Mouse (Mus musculus) splenic B cell, adult 2 months (primary cell): Measurements from ENCODE around the gene Elovl2.
"Not testable (repeated sequence)": the region's sequence is repeated elsewhere in the genome, so short reads cannot be mapped to it uniquely, and the experiment has no call there.

Source experiments
- DNase-seq: peaks from one replicate; pipeline ENCODE4 v3.0.0-alpha.2; 2011; ENCODE audit warnings: low read depth, low spot score
- H3K27me3 ChIP-seq: 2 replicates; pipeline ENCODE4 v1.6.1; 2012; ENCODE audit warnings: mild to moderate bottlenecking, low read length, moderate library complexity, mixed read lengths; ENCODE audit not compliant: control insufficient read depth, poor library complexity, insufficient read depth, severe bottlenecking
- H3K36me3 ChIP-seq: 2 replicates; pipeline ENCODE4 v1.6.1; 2012; ENCODE audit warnings: mild to moderate bottlenecking, low read length, moderate library complexity, mixed read lengths; ENCODE audit not compliant: control insufficient read depth, poor library complexity, insufficient read depth, severe bottlenecking

The Elovl2 gene

DNA sequence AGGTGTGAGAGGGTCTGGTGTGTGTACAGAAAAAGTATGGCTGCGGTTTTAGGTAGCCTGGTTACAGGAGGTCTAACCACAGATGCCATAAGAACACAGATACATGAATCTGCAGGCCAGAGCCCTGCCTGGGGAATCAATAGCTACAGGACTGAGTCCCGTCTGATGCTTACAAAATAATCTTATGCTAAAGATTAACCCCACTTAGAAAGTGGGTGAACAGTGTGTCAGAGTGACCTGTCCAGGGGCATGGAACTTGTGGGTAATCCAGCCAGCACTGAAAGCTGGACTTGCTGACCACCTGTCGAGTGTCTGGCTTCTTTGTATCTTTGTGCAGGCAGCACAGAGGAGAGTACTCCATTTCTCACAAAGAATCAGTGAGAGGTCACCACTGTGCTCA, 4.0 kb downstream of the Elovl2 start:
- Histone ChIP-seq H3K27me3 (peaks cover 6% of the 10 kb centered on the region), H3K36me3 (no peaks in the 10 kb centered on the region)
- DNase-seq = no peak

DNA sequence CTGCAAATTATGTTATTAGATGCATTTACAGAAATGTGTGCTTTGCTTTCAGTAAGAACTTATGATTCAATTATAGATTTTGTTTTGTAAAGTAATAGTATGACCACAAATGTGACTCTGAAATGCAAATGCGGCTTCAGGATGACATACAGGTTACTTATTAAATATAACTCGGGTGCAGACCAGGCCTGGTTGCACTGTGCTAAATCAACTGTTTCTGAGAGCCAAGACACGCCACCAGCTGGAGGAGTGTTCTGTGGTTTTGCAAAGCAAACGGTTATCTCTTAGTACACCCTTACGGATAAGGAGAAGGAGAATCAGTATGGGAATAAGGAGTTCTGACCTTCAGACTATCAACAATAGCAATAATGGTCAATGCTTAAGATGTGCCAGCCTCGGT, 4.5 kb downstream of the Elovl2 start:
- no peaks in the 10 kb centered on the region for H3K36me3 ChIP-seq
- no peak for DNase-seq
- H3K27me3 ChIP-seq = peaks cover 2% of the 10 kb centered on the region; the same call in 1 of the 2 replicates

DNA sequence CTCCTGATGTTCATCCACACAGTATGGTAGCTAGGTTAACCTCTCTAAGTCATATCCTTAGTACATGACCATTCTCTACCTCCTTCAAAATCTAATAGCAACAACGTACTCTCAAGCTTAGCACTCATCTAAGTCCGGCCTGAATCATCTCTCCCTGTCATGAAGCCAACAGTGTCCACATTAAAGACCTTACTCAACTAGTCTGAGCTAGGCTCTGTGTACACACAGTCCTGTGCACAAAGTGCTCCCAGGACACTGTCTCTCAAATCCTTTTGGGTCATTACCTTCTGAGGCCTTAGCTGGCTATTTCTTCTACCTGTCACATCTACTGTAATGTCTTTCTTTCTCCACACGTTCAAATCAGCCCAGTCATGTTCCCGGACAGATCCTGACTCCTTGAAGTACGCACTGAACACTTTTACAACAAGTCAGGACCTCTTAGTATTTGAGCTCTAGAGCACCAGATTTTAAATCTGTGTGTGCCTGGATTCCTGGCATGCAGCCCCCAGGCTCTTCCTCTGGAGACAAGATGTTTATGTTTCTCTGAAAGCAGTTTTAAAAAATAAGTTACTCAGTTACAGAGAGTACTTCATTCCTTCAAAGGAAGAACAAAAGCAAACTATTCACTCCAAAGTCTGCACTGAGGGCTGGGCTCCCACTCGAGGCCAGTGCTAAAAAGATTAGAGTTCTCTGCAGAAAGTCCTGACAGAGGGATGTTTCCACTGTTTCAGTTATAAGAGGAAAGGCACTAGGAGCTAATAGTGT, 7.5 kb downstream of the Elovl2 start:
- no peaks in the 10 kb centered on the region for H3K36me3 ChIP-seq
- DNase-seq = no peak
- H3K27me3 ChIP-seq = no peaks in the 10 kb centered on the region

DNA sequence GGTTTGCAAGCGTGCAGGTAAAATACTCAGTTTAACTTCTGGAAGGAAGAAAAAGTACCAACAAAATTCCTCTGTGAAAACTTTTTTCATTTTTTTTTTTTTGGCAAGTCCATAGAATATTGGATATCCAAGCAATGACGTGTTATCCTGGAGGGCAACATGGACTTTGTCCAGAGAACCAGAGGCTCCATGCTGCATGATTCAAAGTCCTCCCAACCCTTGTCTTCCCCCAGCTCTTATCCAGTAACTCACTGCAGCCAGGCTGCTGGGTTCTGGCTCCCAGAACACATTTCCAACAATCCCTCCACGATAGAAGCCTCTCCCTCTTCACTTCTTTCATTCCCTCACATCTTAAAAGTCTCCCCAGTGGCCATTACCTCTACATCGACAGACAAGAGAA, 8.9 kb downstream of the Elovl2 start:
- Histone ChIP-seq H3K36me3 (no peaks in the 10 kb centered on the region), H3K27me3 (no peaks in the 10 kb centered on the region)
- no peak for DNase-seq

DNA sequence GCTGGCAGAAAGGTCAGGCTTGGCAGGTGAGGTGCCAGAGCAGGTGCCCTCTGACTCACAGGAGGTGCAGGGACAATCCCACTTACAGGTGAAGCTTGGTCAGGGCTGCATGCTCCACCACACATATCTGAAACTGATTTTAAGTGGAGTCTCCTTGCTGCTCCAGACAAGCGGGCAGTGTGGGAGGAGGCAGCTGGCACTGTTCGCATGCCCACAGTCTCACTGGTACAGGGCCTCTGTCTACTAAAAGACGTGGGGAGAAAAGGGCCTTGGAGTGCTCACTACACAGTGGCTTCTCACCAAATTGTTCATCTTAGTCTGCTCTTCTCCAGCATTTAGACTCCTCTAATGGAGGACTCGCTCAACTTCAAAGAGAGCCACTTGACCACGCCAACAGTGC, 14.0 kb downstream of the Elovl2 start:
- H3K36me3 ChIP-seq = no peaks in the 10 kb centered on the region
- DNase-seq = no peak
- no peaks in the 10 kb centered on the region for H3K27me3 ChIP-seq

DNA sequence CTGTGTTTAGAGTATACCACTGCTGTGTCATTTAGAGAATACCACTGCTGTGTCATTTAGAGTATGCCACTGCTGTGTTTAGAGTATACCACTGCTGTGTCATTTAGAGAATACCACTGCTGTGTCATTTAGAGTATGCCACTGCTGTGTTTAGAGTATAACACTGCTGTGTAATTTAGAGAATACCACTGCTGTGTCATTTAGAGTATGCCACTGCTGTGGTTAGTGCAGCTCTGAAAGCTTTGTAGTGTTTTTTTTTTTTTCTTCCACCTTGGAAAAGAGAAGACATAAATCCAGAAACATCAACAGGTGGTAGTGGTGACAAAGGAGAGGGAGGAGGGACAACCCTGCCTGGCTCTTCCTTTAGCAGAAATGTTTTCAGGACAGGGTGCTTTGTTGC, 14.6 kb downstream of the Elovl2 start:
- DNase-seq = not testable (repeated sequence)

DNA sequence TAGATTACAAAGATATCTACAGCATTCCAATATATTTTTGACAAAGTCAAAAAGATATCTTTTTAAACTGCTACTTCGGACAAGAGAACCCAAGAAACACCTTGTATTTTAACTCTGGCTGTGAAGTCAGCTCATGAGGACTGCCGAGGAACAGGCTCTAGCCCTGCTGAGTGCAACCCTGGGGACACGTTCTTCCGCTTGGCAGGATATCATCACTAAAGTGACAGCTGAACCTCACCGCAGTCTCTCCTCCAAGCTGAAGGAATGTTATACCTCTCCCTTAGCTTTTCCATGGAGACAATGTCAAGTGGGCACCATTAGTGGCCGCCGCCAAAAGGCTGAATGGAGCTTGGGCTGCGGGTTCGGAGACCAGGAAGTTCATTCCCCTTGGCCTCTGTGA, 16.5 kb downstream of the Elovl2 start:
- no peaks in the 10 kb centered on the region for H3K36me3 ChIP-seq
- no peaks in the 10 kb centered on the region for H3K27me3 ChIP-seq
- no peak for DNase-seq

More for the DNA sequence above, 14.6 kb downstream of the Elovl2 start:
- not testable (repeated sequence) for H3K36me3 ChIP-seq, H3K27me3 ChIP-seq

DNA sequence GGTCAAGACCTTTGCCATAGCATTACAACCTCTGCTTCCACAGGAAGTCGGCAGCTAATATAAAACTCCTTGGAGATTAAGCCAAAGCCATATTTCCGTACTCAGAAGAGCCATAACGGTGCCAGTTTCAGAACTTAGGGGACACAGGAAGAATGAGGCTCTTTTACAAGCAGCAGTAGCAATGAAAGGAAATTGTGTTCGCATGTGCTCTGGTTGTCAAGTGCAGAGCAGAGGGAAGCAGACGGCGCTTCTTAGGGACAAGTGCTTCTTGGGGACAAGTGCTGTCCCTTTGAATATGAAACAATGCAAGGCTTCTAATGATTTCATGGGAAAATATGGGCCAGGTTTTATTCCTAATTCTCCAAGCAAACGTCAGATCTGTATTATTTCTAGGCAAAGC, 16.9 kb downstream of the Elovl2 start:
- no peaks in the 10 kb centered on the region for H3K36me3 ChIP-seq
- DNase-seq = no peak
- no peaks in the 10 kb centered on the region for H3K27me3 ChIP-seq

DNA sequence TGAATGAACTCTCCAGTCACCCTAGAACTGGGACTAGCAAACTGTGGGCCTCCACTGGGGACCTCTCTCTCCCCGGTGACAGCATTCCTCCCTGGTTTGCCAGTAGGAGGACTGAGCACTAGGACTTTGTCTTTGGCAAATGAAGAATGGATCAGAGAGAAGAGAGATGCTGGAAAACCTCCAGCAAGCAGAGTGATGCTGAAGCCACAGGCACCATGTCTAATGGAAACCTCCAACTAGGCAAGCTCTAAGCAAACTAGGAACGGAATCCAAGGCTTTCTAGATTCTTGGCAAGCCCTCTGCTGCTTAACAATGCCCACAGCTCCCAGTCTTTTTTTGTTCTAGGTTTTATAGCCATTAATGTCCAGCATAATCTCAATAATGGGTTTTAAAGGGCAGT, 19.3 kb downstream of the Elovl2 start:
- no peaks in the 10 kb centered on the region for H3K27me3 ChIP-seq
- no peak for DNase-seq

DNA sequence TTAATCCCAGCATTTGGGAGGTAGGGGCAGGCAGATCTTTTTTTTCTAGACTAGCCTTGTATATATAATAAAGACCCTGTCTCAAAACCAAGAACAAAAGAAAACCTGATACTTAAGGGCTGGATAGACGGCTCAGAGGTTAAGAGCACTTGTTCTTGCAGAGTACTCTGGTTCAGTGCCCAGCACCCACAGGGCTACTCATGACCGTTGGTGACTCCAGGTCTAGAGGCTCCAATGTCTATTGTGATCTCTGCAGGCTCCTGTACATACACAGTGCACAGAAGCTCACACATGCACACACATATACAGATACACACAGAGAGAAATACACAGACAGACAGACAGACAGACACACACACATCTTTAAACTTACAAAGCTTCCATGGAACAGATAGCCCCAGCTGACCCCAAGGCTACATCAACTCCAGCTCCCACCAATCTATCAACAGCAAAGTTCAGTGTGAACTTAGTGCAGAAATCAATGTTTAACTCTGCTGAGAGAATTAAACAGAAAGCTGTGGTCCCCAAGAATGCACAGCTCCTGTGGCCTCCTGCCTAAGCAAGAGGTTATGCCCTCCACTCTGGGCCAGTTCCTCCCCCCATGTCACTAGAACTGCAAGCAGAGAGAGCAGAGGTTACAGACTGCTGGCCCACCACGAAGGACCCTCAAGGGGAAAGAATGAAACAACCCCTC, 24.4 kb downstream of the Elovl2 start:
- no peak for DNase-seq
- Histone ChIP-seq H3K36me3 (no peaks in the 10 kb centered on the region), H3K27me3 (no peaks in the 10 kb centered on the region)

More for the DNA sequence above, 19.3 kb downstream of the Elovl2 start:
- H3K36me3 ChIP-seq = no peaks in the 10 kb centered on the region

DNA sequence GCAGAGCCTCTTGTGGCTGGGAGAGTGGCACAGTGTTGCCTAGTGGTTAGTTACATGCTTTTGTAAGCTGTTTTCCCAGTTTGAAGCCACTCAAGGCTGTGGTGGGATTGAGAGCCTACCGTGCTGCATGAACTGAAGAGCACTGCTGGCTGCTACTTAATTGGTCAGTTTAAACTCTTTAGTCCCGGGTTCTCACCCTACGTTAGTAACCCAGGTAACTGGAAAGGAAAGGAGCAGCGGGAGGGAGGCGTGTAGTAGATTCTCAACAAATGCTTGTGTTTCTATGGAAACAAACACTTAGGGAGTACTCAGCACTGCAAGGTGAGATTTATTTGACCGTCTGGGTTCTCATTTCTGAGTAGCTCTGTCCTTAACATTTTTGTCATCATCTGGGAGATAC, 32.3 kb downstream of the Elovl2 start:
- Histone ChIP-seq H3K27me3 (no peaks in the 10 kb centered on the region), H3K36me3 (no peaks in the 10 kb centered on the region)
- no peak for DNase-seq

DNA sequence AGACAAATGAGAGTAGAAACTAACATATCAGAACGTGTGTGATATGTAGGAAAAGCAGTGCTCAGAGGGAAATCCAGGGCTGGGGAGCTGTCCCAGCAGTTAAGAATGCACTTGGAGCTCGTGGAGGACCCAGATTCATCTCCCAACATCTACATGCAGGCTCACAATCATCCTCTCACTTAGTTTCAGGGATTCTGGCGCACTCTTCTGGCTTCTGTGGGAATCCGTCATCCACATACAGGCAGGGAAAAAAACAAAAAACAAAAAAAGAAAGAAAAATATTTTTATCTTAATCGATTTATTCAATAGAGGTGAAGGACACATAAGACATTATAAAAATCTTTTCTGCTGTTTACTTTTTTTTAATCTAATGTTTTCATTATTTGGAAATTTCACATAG, 61.8 kb downstream of the Elovl2 start:
- no peak for DNase-seq
- Histone ChIP-seq H3K36me3 (no peaks in the 10 kb centered on the region), H3K27me3 (no peaks in the 10 kb centered on the region)

DNA sequence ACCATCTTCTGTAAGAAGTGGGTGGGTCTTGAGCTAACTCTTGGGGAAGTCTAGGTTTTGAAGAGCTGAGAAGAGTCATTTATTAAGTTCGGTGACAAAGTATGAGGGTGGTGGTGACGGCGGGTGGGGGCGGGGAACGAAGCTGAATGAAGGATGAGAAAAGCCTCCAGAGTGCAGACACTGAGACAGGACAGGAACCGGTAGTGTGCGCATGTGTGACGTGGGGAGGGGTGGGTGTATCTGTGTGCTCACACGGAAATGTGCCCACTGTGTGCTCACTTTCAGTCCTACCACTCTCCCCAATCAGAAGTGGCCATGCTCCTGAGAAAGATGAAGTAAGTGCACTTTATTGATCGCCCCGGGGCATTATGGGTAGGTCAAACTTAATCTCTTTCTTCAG, 67.1 kb downstream of the Elovl2 start:
- no peaks in the 10 kb centered on the region for H3K36me3 ChIP-seq
- no peak for DNase-seq
- H3K27me3 ChIP-seq = no peaks in the 10 kb centered on the region

DNA sequence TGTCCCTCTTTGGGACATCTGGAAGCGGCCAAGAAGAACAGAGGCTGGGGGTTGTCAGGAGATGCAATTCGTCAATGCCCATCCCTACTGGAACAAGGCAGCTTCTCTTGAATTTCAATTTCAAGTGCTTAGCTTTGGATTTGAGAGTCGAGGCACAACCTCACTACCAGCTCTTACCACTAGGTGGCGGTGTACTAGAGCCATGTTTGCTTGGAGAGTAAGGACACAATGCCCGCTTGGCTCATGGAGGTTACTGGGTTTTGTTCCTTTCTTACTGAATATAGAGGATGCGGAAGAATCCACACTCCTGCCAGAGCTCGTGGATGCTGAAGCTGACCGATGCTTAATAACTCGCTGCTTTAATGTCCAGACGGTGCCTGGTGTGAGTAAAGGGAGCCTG, 73.9 kb downstream of the Elovl2 start:
- DNase-seq = peak; percentile 68
- H3K27me3 ChIP-seq = no peaks in the 10 kb centered on the region
- H3K36me3 ChIP-seq = no peaks in the 10 kb centered on the region

DNA sequence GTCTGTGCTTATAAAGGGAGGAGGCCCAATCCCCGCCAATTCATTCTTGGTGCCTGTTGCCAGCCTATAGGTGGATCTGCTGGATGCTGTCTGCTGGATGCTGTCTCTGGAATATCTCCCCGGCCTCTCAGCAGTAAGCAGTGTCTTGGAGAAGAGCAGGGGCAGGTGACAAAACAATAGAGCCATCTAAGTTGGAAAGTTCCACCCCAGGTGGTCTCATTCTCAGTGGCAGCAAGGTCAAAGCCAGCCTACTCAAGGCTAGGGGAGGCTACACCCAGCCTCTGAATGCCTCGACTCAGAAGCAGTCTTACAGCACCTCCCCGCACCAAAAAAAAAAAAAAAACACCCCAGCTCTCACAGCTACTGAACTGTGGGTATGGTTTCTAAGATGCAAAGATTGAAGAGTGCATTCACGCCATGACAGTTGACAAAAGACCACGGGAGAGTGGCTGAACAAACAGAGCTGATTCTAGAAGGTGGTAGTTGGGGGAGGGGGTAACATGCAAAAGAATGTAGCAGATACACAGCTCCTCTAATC, 74.7 kb downstream of the Elovl2 start:
- no peaks in the 10 kb centered on the region for H3K36me3 ChIP-seq
- no peaks in the 10 kb centered on the region for H3K27me3 ChIP-seq
- no peak for DNase-seq
